Mouse (Mus musculus): ENCODE measurements around the gene Frg2f1. TPM values are rescaled to one million over a fixed set of nuclear protein-coding genes. Genes with fewer than 3 reads are reported as not detected.
"Not testable (repeated sequence)": the region's sequence is repeated elsewhere in the genome, so short reads cannot be mapped to it uniquely, and the experiment has no call there.

Gene Frg2f1
- polyA plus RNA-seq, 1 experiment from 2014 or later: 4.5 TPM

GRCm38 (mm10) chr4:119540533-119540890 lies 1.2 kb upstream of the Frg2f1 start:
- peak overlapping the region; percentile 98; the same call in 1 of the 2 replicates for H3K27ac ChIP-seq (ENCODE audit: low read depth, low read length)
- DNase-seq (ENCODE audit: low spot score) (no peak), ATAC-seq (ENCODE audit: low FRiP score) (no peak)
- H3K4me3 ChIP-seq (ENCODE audit: low read depth, low read length): peak overlapping the region; percentile 94
- H3K9ac ChIP-seq (ENCODE audit: low read depth, low read length): peak overlapping the region; percentile 95
- peak overlapping the region; percentile 78 for H3K4me2 ChIP-seq (replicated peaks; ENCODE audit: low read depth, low read length)
- WGBS: 7% methylated on average over 10 of the region's 10 CpGs
- no peaks in the 10 kb centered on the region for H3K4me1 ChIP-seq (replicated peaks; ENCODE audit: control insufficient read depth, insufficient read depth, low read length)
- no peaks in the 10 kb centered on the region for H3K36me3 ChIP-seq (ENCODE audit: control insufficient read depth, insufficient read depth, low read length)
- H3K27me3 ChIP-seq (ENCODE audit: control insufficient read depth, insufficient read depth, low read length): no peaks in the 10 kb centered on the region
- H3K9me3 ChIP-seq (ENCODE audit: control insufficient read depth, low read length): no peaks in the 10 kb centered on the region

GRCm38 (mm10) chr4:119539836-119540532 lies 655 bp upstream of the Frg2f1 start:
- peak; percentile 65 for DNase-seq (ENCODE audit: low spot score)
- H3K9ac ChIP-seq (ENCODE audit: low read depth, low read length): peak overlapping the region; percentile 95
- H3K4me1 ChIP-seq (replicated peaks; ENCODE audit: control insufficient read depth, insufficient read depth, low read length): no peaks in the 10 kb centered on the region
- no peaks in the 10 kb centered on the region for H3K9me3 ChIP-seq (ENCODE audit: control insufficient read depth, low read length)
- no peaks in the 10 kb centered on the region for H3K27me3 ChIP-seq (ENCODE audit: control insufficient read depth, insufficient read depth, low read length)
- H3K27ac ChIP-seq (ENCODE audit: low read depth, low read length): peak overlapping the region; percentile 98
- WGBS: 0% methylated on average over 15 of the region's 76 CpGs
- ATAC-seq (ENCODE audit: low FRiP score): peak; percentile 86
- peak overlapping the region; percentile 94 for H3K4me3 ChIP-seq (ENCODE audit: low read depth, low read length)
- no peaks in the 10 kb centered on the region for H3K36me3 ChIP-seq (ENCODE audit: control insufficient read depth, insufficient read depth, low read length)
- H3K4me2 ChIP-seq (replicated peaks; ENCODE audit: low read depth, low read length): peak overlapping the region; percentile 78

DNA sequence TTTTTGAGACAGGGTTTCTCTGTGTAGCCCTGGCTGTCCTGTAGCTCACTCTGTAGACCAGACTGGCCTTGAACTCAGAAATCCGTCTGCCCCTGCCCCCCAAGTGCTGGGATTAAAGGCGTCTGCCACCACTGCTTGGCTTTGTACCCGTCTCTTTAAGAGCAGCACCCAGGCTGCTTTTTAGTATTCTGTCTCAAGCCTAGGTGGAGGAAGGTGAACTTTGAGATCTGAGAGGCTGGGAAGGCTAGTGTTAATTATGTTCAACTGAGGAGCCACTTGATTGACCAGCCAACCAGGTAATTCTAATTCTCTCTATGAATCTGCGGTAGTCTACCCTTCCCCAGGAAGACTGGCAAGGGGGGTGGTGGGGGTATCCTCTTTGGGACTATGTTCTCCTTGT lies 1.9 kb downstream of the Frg2f1 start:
- no peak overlapping the region for H3K9ac ChIP-seq (ENCODE audit: low read depth, low read length)
- ATAC-seq (ENCODE audit: low FRiP score) (no peak), DNase-seq (ENCODE audit: low spot score) (no peak)
- H3K4me2 ChIP-seq (replicated peaks; ENCODE audit: low read depth, low read length): no peak overlapping the region
- H3K4me1 ChIP-seq (replicated peaks; ENCODE audit: control insufficient read depth, insufficient read depth, low read length): no peaks in the 10 kb centered on the region
- H3K27ac ChIP-seq (ENCODE audit: low read depth, low read length): no peak overlapping the region
- H3K4me3 ChIP-seq (ENCODE audit: low read depth, low read length): no peak overlapping the region
- 81% methylated on average over 4 of the region's 4 CpGs for WGBS
- H3K9me3 ChIP-seq (ENCODE audit: control insufficient read depth, low read length): no peaks in the 10 kb centered on the region
- no peaks in the 10 kb centered on the region for H3K27me3 ChIP-seq (ENCODE audit: control insufficient read depth, insufficient read depth, low read length)
- no peaks in the 10 kb centered on the region for H3K36me3 ChIP-seq (ENCODE audit: control insufficient read depth, insufficient read depth, low read length)

- H3K4me3 ChIP-seq (ENCODE audit: low read depth, low read length); DNase-seq (ENCODE audit: low spot score); H3K36me3 ChIP-seq (ENCODE audit: control insufficient read depth, insufficient read depth, low read length); H3K27ac ChIP-seq (ENCODE audit: low read depth, low read length); H3K9ac ChIP-seq (ENCODE audit: low read depth, low read length); H3K4me1 ChIP-seq (replicated peaks; ENCODE audit: control insufficient read depth, insufficient read depth, low read length); H3K27me3 ChIP-seq (ENCODE audit: control insufficient read depth, insufficient read depth, low read length); ATAC-seq (ENCODE audit: low FRiP score); H3K4me2 ChIP-seq (replicated peaks; ENCODE audit: low read depth, low read length); H3K9me3 ChIP-seq (ENCODE audit: control insufficient read depth, low read length): not testable (repeated sequence)
- WGBS: 88% methylated on average over 4 of the region's 4 CpGs
These were observed 2.7 kb downstream of the Frg2f1 start, which contains the start of gene Foxj3 for GRCm38 (mm10) chr4:119536615-119537014. TSS of gene Foxj3 (plus strand) at chr4:119537004.

GRCm38 (mm10) chr4:119535103-119535502 lies 4.2 kb downstream of the Frg2f1 start:
- 66% methylated on average over 4 of the region's 4 CpGs for WGBS
- Histone ChIP-seq H3K4me1 (replicated peaks; ENCODE audit: control insufficient read depth, insufficient read depth, low read length) (no peaks in the 10 kb centered on the region), H3K27ac (ENCODE audit: low read depth, low read length) (no peak overlapping the region)

DNA sequence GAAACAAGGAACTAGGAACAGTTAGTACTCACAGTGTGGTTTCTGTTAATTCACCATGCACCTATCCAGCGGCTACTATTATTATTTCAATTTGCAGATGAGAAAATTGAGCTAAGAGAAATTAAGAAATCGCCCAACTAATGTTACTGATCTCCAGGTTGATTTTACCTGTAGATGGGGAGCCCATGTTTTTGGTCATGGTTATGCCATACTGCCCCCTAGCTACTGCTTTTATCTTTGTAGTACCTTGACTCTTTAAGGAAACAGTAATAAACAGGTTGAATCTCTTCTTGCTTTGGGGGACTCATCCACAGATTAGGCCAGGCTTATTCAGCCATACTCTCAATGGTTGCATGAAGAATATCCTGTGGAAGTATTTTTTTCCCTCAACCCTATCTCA lies 7.5 kb downstream of the Frg2f1 start:
- DNase-seq (ENCODE audit: low spot score): no peak

More at GRCm38 (mm10) chr4:119535103-119535502, 4.2 kb downstream of the Frg2f1 start:
- H3K27me3 ChIP-seq (ENCODE audit: control insufficient read depth, insufficient read depth, low read length): no peaks in the 10 kb centered on the region
- H3K9me3 ChIP-seq (ENCODE audit: control insufficient read depth, low read length): no peaks in the 10 kb centered on the region
- DNase-seq (ENCODE audit: low spot score) (no peak), ATAC-seq (ENCODE audit: low FRiP score) (no peak)
- H3K9ac ChIP-seq (ENCODE audit: low read depth, low read length): no peak overlapping the region
- H3K36me3 ChIP-seq (ENCODE audit: control insufficient read depth, insufficient read depth, low read length): no peaks in the 10 kb centered on the region
- H3K4me2 ChIP-seq (replicated peaks; ENCODE audit: low read depth, low read length): no peak overlapping the region
- H3K4me3 ChIP-seq (ENCODE audit: low read depth, low read length): no peak overlapping the region

GRCm38 (mm10) chr4:119526329-119526845 lies 12.9 kb downstream of the Frg2f1 start:
- Histone ChIP-seq H3K9ac (ENCODE audit: low read depth, low read length) (no peak overlapping the region), H3K36me3 (ENCODE audit: control insufficient read depth, insufficient read depth, low read length) (no peaks in the 10 kb centered on the region), H3K4me2 (replicated peaks; ENCODE audit: low read depth, low read length) (no peak overlapping the region), H3K4me1 (replicated peaks; ENCODE audit: control insufficient read depth, insufficient read depth, low read length) (no peaks in the 10 kb centered on the region), H3K27me3 (ENCODE audit: control insufficient read depth, insufficient read depth, low read length) (no peaks in the 10 kb centered on the region), H3K27ac (ENCODE audit: low read depth, low read length) (no peak overlapping the region), H3K4me3 (ENCODE audit: low read depth, low read length) (no peak overlapping the region), H3K9me3 (ENCODE audit: control insufficient read depth, low read length) (no peaks in the 10 kb centered on the region)
- no peak for DNase-seq (ENCODE audit: low spot score)
- no peak for ATAC-seq (ENCODE audit: low FRiP score)

More for the DNA sequence above, 7.5 kb downstream of the Frg2f1 start:
- ATAC-seq (ENCODE audit: low FRiP score): no peak
- Histone ChIP-seq H3K9ac (ENCODE audit: low read depth, low read length) (no peak overlapping the region), H3K4me3 (ENCODE audit: low read depth, low read length) (no peak overlapping the region), H3K4me2 (replicated peaks; ENCODE audit: low read depth, low read length) (no peak overlapping the region), H3K27me3 (ENCODE audit: control insufficient read depth, insufficient read depth, low read length) (no peaks in the 10 kb centered on the region), H3K27ac (ENCODE audit: low read depth, low read length) (no peak overlapping the region), H3K9me3 (ENCODE audit: control insufficient read depth, low read length) (no peaks in the 10 kb centered on the region), H3K4me1 (replicated peaks; ENCODE audit: control insufficient read depth, insufficient read depth, low read length) (no peaks in the 10 kb centered on the region), H3K36me3 (ENCODE audit: control insufficient read depth, insufficient read depth, low read length) (no peaks in the 10 kb centered on the region)
- 81% methylated on average over 2 of the region's 2 CpGs for WGBS

DNA sequence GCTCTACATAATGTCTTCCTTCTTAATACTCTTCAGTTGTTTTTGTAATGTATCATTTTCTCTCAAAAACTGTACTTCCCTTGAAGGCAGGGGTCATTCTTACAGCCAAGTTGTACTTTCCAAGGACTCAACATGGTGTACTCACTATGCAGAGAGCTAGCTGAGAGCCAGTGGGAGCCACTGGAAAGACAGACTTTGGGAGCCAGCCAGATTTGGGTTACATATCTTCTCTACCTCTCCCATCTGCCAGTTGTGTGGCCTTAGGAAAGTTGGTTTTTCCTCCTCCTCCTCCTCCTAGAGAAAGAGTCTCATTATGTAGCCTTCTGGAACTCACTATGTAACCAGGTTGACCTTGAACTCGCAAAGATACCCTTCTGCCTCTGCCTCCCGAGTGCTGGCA lies 14.9 kb downstream of the Frg2f1 start:
- 96% methylated on average over 2 of the region's 2 CpGs for WGBS
- no peak overlapping the region for H3K4me3 ChIP-seq (ENCODE audit: low read depth, low read length)
- no peak overlapping the region for H3K9ac ChIP-seq (ENCODE audit: low read depth, low read length)
- H3K27ac ChIP-seq (ENCODE audit: low read depth, low read length): no peak overlapping the region
- H3K4me1 ChIP-seq (replicated peaks; ENCODE audit: control insufficient read depth, insufficient read depth, low read length): no peaks in the 10 kb centered on the region
- no peak for ATAC-seq (ENCODE audit: low FRiP score)
- no peaks in the 10 kb centered on the region for H3K36me3 ChIP-seq (ENCODE audit: control insufficient read depth, insufficient read depth, low read length)
- DNase-seq (ENCODE audit: low spot score): no peak
- H3K27me3 ChIP-seq (ENCODE audit: control insufficient read depth, insufficient read depth, low read length): no peaks in the 10 kb centered on the region
- no peaks in the 10 kb centered on the region for H3K9me3 ChIP-seq (ENCODE audit: control insufficient read depth, low read length)
- H3K4me2 ChIP-seq (replicated peaks; ENCODE audit: low read depth, low read length): no peak overlapping the region

DNA sequence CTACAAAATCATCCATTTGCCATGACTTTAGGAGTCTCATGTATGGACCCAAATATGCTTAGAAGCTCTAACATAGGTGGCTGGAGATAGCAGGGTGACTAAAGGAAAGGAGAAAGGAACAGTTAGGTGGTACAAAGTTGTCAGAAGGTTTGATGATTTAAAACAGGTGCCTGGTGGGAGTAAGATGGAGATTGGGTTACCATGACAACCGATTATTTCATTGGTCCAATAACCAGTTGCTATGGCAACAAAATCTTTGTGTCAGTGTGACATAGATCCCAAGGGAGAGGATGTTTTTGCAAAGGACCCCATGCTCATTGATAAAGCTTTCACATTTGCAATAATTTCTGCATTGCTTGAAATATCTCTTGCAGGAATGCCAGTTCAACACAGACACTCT lies 15.3 kb downstream of the Frg2f1 start:
- H3K4me3 ChIP-seq (ENCODE audit: low read depth, low read length): no peak overlapping the region
- H3K27ac ChIP-seq (ENCODE audit: low read depth, low read length): no peak overlapping the region
- ATAC-seq (ENCODE audit: low FRiP score) (no peak), DNase-seq (ENCODE audit: low spot score) (peak; percentile 36)
- no peaks in the 10 kb centered on the region for H3K9me3 ChIP-seq (ENCODE audit: control insufficient read depth, low read length)
- H3K4me2 ChIP-seq (replicated peaks; ENCODE audit: low read depth, low read length): no peak overlapping the region
- WGBS: 76% methylated on average over 1 of the region's 1 CpGs
- H3K9ac ChIP-seq (ENCODE audit: low read depth, low read length): no peak overlapping the region
- H3K36me3 ChIP-seq (ENCODE audit: control insufficient read depth, insufficient read depth, low read length): no peaks in the 10 kb centered on the region
- H3K27me3 ChIP-seq (ENCODE audit: control insufficient read depth, insufficient read depth, low read length): no peaks in the 10 kb centered on the region
- H3K4me1 ChIP-seq (replicated peaks; ENCODE audit: control insufficient read depth, insufficient read depth, low read length): no peaks in the 10 kb centered on the region

Measured in hindbrain, embryonic 11.5 days (tissue).